27 mouse cellular contexts compared by ENCODE assay signal in genomic region chr11:16868051-16868450, GRCm38 (mm10).
DNase-seq lines count a peak whose midpoint lies in the region; ATAC-seq and TF ChIP-seq lines count a peak whose summit lies in the region.
"Had no signal": no experiment of that assay in that cellular context is flagged by ENCODE, and none has a peak within 500 bp of the region (broad histone marks: within the 10 kb centered on the region; RNA-seq: fewer than 3 reads in every experiment).

No protein-coding gene starts in this region.

- intact Hi-C loops in left cerebral cortex, postnatal 14 days (cut with DNase I), result no loop called here

- no peaks in the 10 kb centered on the region for H3K27me3 ChIP-seq in liver, adult 2 months (ENCODE audit: control insufficient read depth, insufficient read depth, low read length)
- H3K27me3 ChIP-seq in liver, embryonic 12.5 days (replicated peaks), result no peaks in the 10 kb centered on the region
- no peaks in the 10 kb centered on the region for H3K27me3 ChIP-seq in hindbrain, embryonic 13.5 days
- no peaks in the 10 kb centered on the region for H3K27me3 ChIP-seq in midbrain, embryonic 15.5 days (replicated peaks)
- H3K27me3 ChIP-seq: embryonic facial prominence, embryonic 15.5 days; forebrain, embryonic 12.5 days; limb, embryonic 13.5 days; liver, embryonic 13.5 days had no signal

- no peak overlapping the region for H3K27ac ChIP-seq in liver, adult 2 months (replicated peaks; ENCODE audit: insufficient read depth, low read depth, low read length)
- no peak overlapping the region for H3K27ac ChIP-seq in liver, embryonic 12.5 days
- H3K27ac ChIP-seq in hindbrain, embryonic 13.5 days, result no peak overlapping the region
- H3K27ac ChIP-seq in midbrain, embryonic 15.5 days, result no peak overlapping the region
- H3K27ac ChIP-seq: embryonic facial prominence, embryonic 15.5 days; forebrain, embryonic 12.5 days; limb, embryonic 13.5 days; liver, embryonic 13.5 days had no signal

- no peaks in the 10 kb centered on the region for H3K9me3 ChIP-seq in liver, embryonic 12.5 days (replicated peaks)
- no peaks in the 10 kb centered on the region for H3K9me3 ChIP-seq in hindbrain, embryonic 13.5 days
- no peaks in the 10 kb centered on the region for H3K9me3 ChIP-seq in midbrain, embryonic 15.5 days
- H3K9me3 ChIP-seq: embryonic facial prominence, embryonic 15.5 days; forebrain, embryonic 12.5 days; G1E; limb, embryonic 13.5 days; liver, embryonic 13.5 days had no signal

- no peak for ATAC-seq in liver, embryonic 12.5 days
- peak; percentile 69; the same call in 1 of the 2 replicates for ATAC-seq in hindbrain, embryonic 13.5 days (ENCODE audit: low FRiP score)
- ATAC-seq in midbrain, embryonic 15.5 days (replicated peaks), result peak; percentile 58; the same call in 1 of the 2 replicates
- ATAC-seq: inflammation-experienced regulatory T-cells, adult 6 months; lung, postnatal 0 days had no signal

- H3K9ac ChIP-seq in liver, adult 2 months (ENCODE audit: low read depth, low read length), result peak overlapping the region; percentile 8; the same call in 1 of the 2 replicates
- no peak overlapping the region for H3K9ac ChIP-seq in liver, embryonic 12.5 days
- H3K9ac ChIP-seq in hindbrain, embryonic 13.5 days, result no peak overlapping the region
- no peak overlapping the region for H3K9ac ChIP-seq in midbrain, embryonic 15.5 days
- H3K9ac ChIP-seq: embryonic facial prominence, embryonic 15.5 days; forebrain, embryonic 12.5 days; limb, embryonic 13.5 days; liver, embryonic 13.5 days had no signal

- no peak overlapping the region for H3K4me2 ChIP-seq in liver, embryonic 12.5 days
- no peak overlapping the region for H3K4me2 ChIP-seq in hindbrain, embryonic 13.5 days
- no peak overlapping the region for H3K4me2 ChIP-seq in midbrain, embryonic 15.5 days
- H3K4me2 ChIP-seq: embryonic facial prominence, embryonic 15.5 days; forebrain, embryonic 12.5 days; heart, embryonic 11.5 days; limb, embryonic 13.5 days; liver, embryonic 13.5 days had no signal

- 84% methylated on average over 6 of the region's 6 CpGs for WGBS in liver, adult 2 months
- WGBS in liver, embryonic 12.5 days (ENCODE audit: insufficient replicate concordance), result 72% methylated on average over 6 of the region's 6 CpGs
- 57% methylated on average over 6 of the region's 6 CpGs for WGBS in hindbrain, embryonic 13.5 days
- WGBS in midbrain, embryonic 15.5 days, result 61% methylated on average over 6 of the region's 6 CpGs

- peaks cover 80% of the 10 kb centered on the region for H3K36me3 ChIP-seq in liver, adult 2 months (ENCODE audit: control insufficient read depth, insufficient read depth, low read length)
- no peaks in the 10 kb centered on the region for H3K36me3 ChIP-seq in liver, embryonic 12.5 days
- no peaks in the 10 kb centered on the region for H3K36me3 ChIP-seq in hindbrain, embryonic 13.5 days
- H3K36me3 ChIP-seq in midbrain, embryonic 15.5 days (replicated peaks), result no peaks in the 10 kb centered on the region
- H3K36me3 ChIP-seq: forebrain, embryonic 12.5 days; G1E; liver, embryonic 13.5 days had no signal

- no peak for TF ChIP-seq CTCF in liver, adult 2 months (IDR thresholded peaks at IDR 0.05; ENCODE audit: low read depth, low read length)
- no peak for TF ChIP-seq CTCF in brain, embryonic 14.5 days (IDR thresholded peaks at IDR 0.05; ENCODE audit: borderline replicate concordance, extremely low read depth, insufficient read depth, insufficient read length)

- no peak for TF ChIP-seq POLR2A in liver, adult 2 months (IDR thresholded peaks at IDR 0.05; ENCODE audit: extremely low read depth, insufficient read depth, low read length)
- TF ChIP-seq POLR2A in brain, embryonic 14.5 days (IDR thresholded peaks at IDR 0.05; ENCODE audit: borderline replicate concordance, extremely low read depth, insufficient read depth, insufficient read length, poor library complexity, severe bottlenecking), result no peak

- no peak for DNase-seq in liver, adult 2 months (ENCODE audit: extremely low read depth, low read depth, low spot score)
- peak; percentile 5 for DNase-seq in brain, embryonic 14.5 days (ENCODE audit: low read depth)
- no peak for DNase-seq in adrenal gland, postnatal 36 days
- DNase-seq in left cerebral cortex, postnatal 14 days (ENCODE audit: low spot score in 2 of 2), result no peak
- DNase-seq: adrenal gland, adult 8-10 months; cerebellum, adult 18-20 months; cerebellum, postnatal 10 days; gastrocnemius, postnatal 25 days; heart, adult 18-20 months; heart, postnatal 4 days; kidney, adult 11 months; kidney, postnatal 14 days; liver, embryonic 13.5 days; lung, adult 18-20 months; lung, postnatal 4 days; thymus, adult 2 months; thymus, postnatal 36 days had no signal

- no peaks in the 10 kb centered on the region for H3K79me2 ChIP-seq in liver, adult 2 months (ENCODE audit: control insufficient read depth, insufficient read depth, low read length)

- H3K4me1 ChIP-seq in liver, adult 2 months (ENCODE audit: control insufficient read depth, insufficient read depth, low read length), result no peaks in the 10 kb centered on the region
- H3K4me1 ChIP-seq in liver, embryonic 12.5 days, result no peaks in the 10 kb centered on the region
- 0 out of 2 replicates have a peak, but pooled peaks cover 6% of the 10 kb centered on the region for H3K4me1 ChIP-seq in hindbrain, embryonic 13.5 days (replicated peaks)
- no peaks in the 10 kb centered on the region for H3K4me1 ChIP-seq in midbrain, embryonic 15.5 days
- H3K4me1 ChIP-seq: forebrain, embryonic 12.5 days; limb, embryonic 13.5 days; liver, embryonic 13.5 days had no signal

- no peak overlapping the region for H3K4me3 ChIP-seq in liver, adult 2 months (ENCODE audit: insufficient read depth, low read depth, low read length)
- H3K4me3 ChIP-seq in liver, embryonic 12.5 days, result no peak overlapping the region
- no peak overlapping the region for H3K4me3 ChIP-seq in hindbrain, embryonic 13.5 days
- H3K4me3 ChIP-seq in midbrain, embryonic 15.5 days, result no peak overlapping the region
- H3K4me3 ChIP-seq: embryonic facial prominence, embryonic 15.5 days; forebrain, embryonic 12.5 days; limb, embryonic 13.5 days; liver, embryonic 13.5 days had no signal
